Mouse (Mus musculus) liver, adult 2 months (tissue): ENCODE results near the gene Filip1l. TPM values are rescaled to one million over a fixed set of nuclear protein-coding genes. Genes with fewer than 3 reads are reported as not detected.

Experiments used
- DNase-seq: peaks from one replicate; pipeline ENCODE4 v3.0.0-alpha.2; 2011; ENCODE audit warnings: low read depth, low spot score; ENCODE audit errors: extremely low read depth
- H3K27ac ChIP-seq: fragments of 200-500 bp; replicated peaks from 2 replicates; pipeline ENCODE4 v1.5.1; 2012; ENCODE audit warnings: low read depth, mild to moderate bottlenecking, control low read depth, inconsistent platforms, low read length; ENCODE audit not compliant: insufficient read depth
- H3K27me3 ChIP-seq: fragments of 200-500 bp; 2 replicates; pipeline ENCODE4 v1.6.1; 2012; ENCODE audit warnings: mild to moderate bottlenecking, moderate library complexity, low read length, inconsistent platforms; ENCODE audit not compliant: control insufficient read depth, insufficient read depth
- H3K36me3 ChIP-seq: fragments of 200-500 bp; 2 replicates; pipeline ENCODE4 v1.6.1; 2012; ENCODE audit warnings: low read length, inconsistent platforms; ENCODE audit not compliant: control insufficient read depth, insufficient read depth
- H3K4me1 ChIP-seq: fragments of 200-500 bp; 2 replicates; pipeline ENCODE4 v1.6.1; 2011; ENCODE audit warnings: low read length; ENCODE audit not compliant: control insufficient read depth, insufficient read depth
- H3K4me3 ChIP-seq: fragments of 200-500 bp; 2 replicates; pipeline ENCODE4 v1.5.1; 2011; ENCODE audit warnings: low read depth, mild to moderate bottlenecking, control low read depth, low read length, moderate library complexity; ENCODE audit not compliant: insufficient read depth
- H3K79me2 ChIP-seq: fragments of 200-500 bp; 2 replicates; pipeline ENCODE4 v1.6.1; 2012; ENCODE audit warnings: inconsistent platforms, mild to moderate bottlenecking, low read length, moderate library complexity; ENCODE audit not compliant: control insufficient read depth, insufficient read depth
- H3K9ac ChIP-seq: fragments of 200-500 bp; 2 replicates; pipeline ENCODE4 v1.6.1; 2012; ENCODE audit warnings: low read depth, mild to moderate bottlenecking, control low read depth, inconsistent platforms, low read length
- CTCF ChIP-seq: fragments of 200-500 bp; IDR thresholded peaks from 2 replicates; pipeline ENCODE4 v1.5.1; 2011; ENCODE audit warnings: low read depth, low read length, control low read depth
- POLR2A ChIP-seq: fragments of 200-500 bp; IDR thresholded peaks from 2 replicates; pipeline ENCODE4 v1.6.1; 2011; ENCODE audit warnings: low read length, control low read depth; ENCODE audit not compliant: insufficient read depth; ENCODE audit errors: extremely low read depth
- WGBS: fragments of 180-500 bp; shearing (Covaris S2); methylation state at CpG from one replicate; pipeline ENCODE4 v1.1.7; 2018; 5-methylcytosine and 5-hydroxymethylcytosine counted together
- polyA plus RNA-seq: library from polyadenylated mRNA; depleted of rRNA; stranded (reverse); fragments of >200 nt; gene quantifications from 2 replicates; pipeline ENCODE4 v1.2.3, GENCODE M21; 2012
- total RNA-seq: library from RNA; depleted of rRNA; stranded (reverse); fragments of >200 nt; gene quantifications from 2 replicates; pipeline ENCODE4 v1.2.3, GENCODE M21; 2014

Gene Filip1l
- total and polyA plus RNA-seq, 2 experiments = 0.82 to 2.9 TPM

GRCm38 (mm10) chr16:57437523-57438287 is 84.8 kb downstream of the Filip1l start:
- Histone ChIP-seq H3K9ac (no peak overlapping the region), H3K36me3 (no peaks in the 10 kb centered on the region), H3K4me1 (no peaks in the 10 kb centered on the region; the same call in 1 of the 2 replicates), H3K4me3 (no peak overlapping the region), H3K27me3 (no peaks in the 10 kb centered on the region), H3K27ac (no peak overlapping the region), H3K79me2 (no peaks in the 10 kb centered on the region)
- no peak for DNase-seq
- TF ChIP-seq CTCF = no peak
- 91% methylated on average over 11 of the region's 11 CpGs for WGBS

DNA sequence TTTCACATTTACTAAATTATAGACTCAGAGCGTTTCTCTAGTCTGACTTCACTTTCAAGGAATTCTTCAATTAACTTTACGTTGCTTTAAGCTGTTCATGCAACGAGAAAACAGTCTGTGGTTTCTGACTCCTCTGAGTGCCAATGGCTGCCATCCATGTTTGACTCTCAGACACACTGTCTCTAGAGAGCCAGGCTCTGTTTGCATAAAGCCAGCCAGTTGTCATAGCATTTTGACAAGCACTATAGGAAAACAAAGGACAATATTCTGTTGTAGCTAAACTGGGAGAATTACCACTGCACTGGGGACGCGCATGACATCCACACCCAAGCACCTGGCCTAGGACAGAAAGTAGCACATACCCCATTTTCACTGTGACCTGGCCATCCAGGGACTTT is 85.4 kb downstream of the Filip1l start:
- no peaks in the 10 kb centered on the region for H3K4me1 ChIP-seq
- WGBS = 80% methylated on average over 5 of the region's 5 CpGs
- H3K27ac ChIP-seq = no peak overlapping the region
- no peak overlapping the region for H3K9ac ChIP-seq
- H3K4me3 ChIP-seq = no peak overlapping the region
- no peak for DNase-seq
- no peaks in the 10 kb centered on the region for H3K79me2 ChIP-seq
- H3K27me3 ChIP-seq = no peaks in the 10 kb centered on the region
- TF ChIP-seq CTCF (no peak), POLR2A (no peak)
- H3K36me3 ChIP-seq = no peaks in the 10 kb centered on the region

- no peak overlapping the region for H3K9ac ChIP-seq
- no peak for TF ChIP-seq CTCF
- H3K79me2 ChIP-seq = no peaks in the 10 kb centered on the region
- H3K4me1 ChIP-seq = no peaks in the 10 kb centered on the region
- H3K36me3 ChIP-seq = no peaks in the 10 kb centered on the region
- DNase-seq = no peak
- H3K4me3 ChIP-seq = no peak overlapping the region
- H3K27ac ChIP-seq = no peak overlapping the region
- H3K27me3 ChIP-seq = no peaks in the 10 kb centered on the region
- WGBS = 92% methylated on average over 11 of the region's 11 CpGs
These were observed 86.3 kb downstream of the Filip1l start for GRCm38 (mm10) chr16:57439206-57439605.

- DNase-seq = peak; percentile 7
- Histone ChIP-seq H3K4me1 (no peaks in the 10 kb centered on the region), H3K4me3 (no peak overlapping the region), H3K36me3 (no peaks in the 10 kb centered on the region), H3K27me3 (no peaks in the 10 kb centered on the region), H3K27ac (no peak overlapping the region), H3K9ac (no peak overlapping the region), H3K79me2 (no peaks in the 10 kb centered on the region)
- no peak for TF ChIP-seq POLR2A
- TF ChIP-seq CTCF = no peak
- WGBS = 90% methylated on average over 10 of the region's 10 CpGs
These were observed 88.0 kb downstream of the Filip1l start for GRCm38 (mm10) chr16:57440706-57441437.

GRCm38 (mm10) chr16:57445096-57446094 is 92.5 kb downstream of the Filip1l start:
- Histone ChIP-seq H3K79me2 (no peaks in the 10 kb centered on the region), H3K36me3 (no peaks in the 10 kb centered on the region), H3K4me3 (no peak overlapping the region), H3K27me3 (no peaks in the 10 kb centered on the region), H3K27ac (no peak overlapping the region), H3K4me1 (no peaks in the 10 kb centered on the region), H3K9ac (no peak overlapping the region)
- TF ChIP-seq POLR2A = no peak
- TF ChIP-seq CTCF = no peak
- 80% methylated on average over 10 of the region's 10 CpGs for WGBS
- no peak for DNase-seq
